Mouse (Mus musculus) neural tube, embryonic 12.5 days (tissue): ENCODE data around the gene Ccdc83. TPM values are rescaled to one million over a fixed set of nuclear protein-coding genes. Genes with fewer than 3 reads are reported as not detected.

Experiments used
- ATAC-seq: fragments of 200-750 bp; cut with Nextera tagmentation; 2 replicates; pipeline ENCODE4 v1.8.0; 2017; ENCODE audit warnings: low read depth, mild to moderate bottlenecking, moderate TSS enrichment, moderate library complexity; ENCODE audit not compliant: low FRiP score
- H3K27ac ChIP-seq: fragments of 300-500 bp; sonication (generic); 2 replicates; pipeline ENCODE4 v1.5.1; 2016
- H3K27me3 ChIP-seq: fragments of 300-500 bp; sonication (generic); replicated peaks from 2 replicates; pipeline ENCODE4 v1.6.1; 2016; ENCODE audit warnings: mild to moderate bottlenecking
- H3K36me3 ChIP-seq: fragments of 300-500 bp; sonication (generic); 2 replicates; pipeline ENCODE4 v1.6.1; 2016; ENCODE audit warnings: mild to moderate bottlenecking
- H3K4me1 ChIP-seq: fragments of 300-500 bp; sonication (generic); 2 replicates; pipeline ENCODE4 v1.6.1; 2016
- H3K4me2 ChIP-seq: fragments of 300-500 bp; sonication (generic); replicated peaks from 2 replicates; pipeline ENCODE4 v1.6.1; 2016; ENCODE audit warnings: mild to moderate bottlenecking
- H3K4me3 ChIP-seq: fragments of 300-500 bp; sonication (generic); 2 replicates; pipeline ENCODE4 v1.5.1; 2016
- H3K9ac ChIP-seq: fragments of 300-500 bp; sonication (generic); 2 replicates; pipeline ENCODE4 v1.6.1; 2016; ENCODE audit warnings: mild to moderate bottlenecking
- H3K9me3 ChIP-seq: fragments of 300-500 bp; sonication (generic); 2 replicates; pipeline ENCODE4 v1.6.1; 2016; ENCODE audit warnings: mild to moderate bottlenecking
- WGBS: fragments of 180-500 bp; shearing (Covaris S2); methylation state at CpG from one replicate; pipeline ENCODE4 v1.1.7; 2016; 5-methylcytosine and 5-hydroxymethylcytosine counted together
- polyA plus RNA-seq: library from polyadenylated mRNA; unstranded; fragments of >200 nt; fragmentation: Nextera tagmentation; extraction: Ambion mirVana; gene quantifications from 2 replicates; pipeline ENCODE4 v1.2.1, GENCODE M21; 2016

Ccdc83 gene
- polyA plus RNA-seq, 1 experiment from 2014 or later, result not detected

- Histone ChIP-seq H3K27me3 (no peaks in the 10 kb centered on the region), H3K27ac (no peak overlapping the region), H3K4me1 (no peaks in the 10 kb centered on the region), H3K36me3 (peaks cover 12% of the 10 kb centered on the region), H3K4me2 (no peak overlapping the region), H3K9ac (no peak overlapping the region), H3K9me3 (no peaks in the 10 kb centered on the region), H3K4me3 (no peak overlapping the region)
- no peak for ATAC-seq
- 78% methylated on average over 2 of the region's 2 CpGs for WGBS
These were observed 63.6 kb downstream of the Ccdc83 start for GRCm38 (mm10) chr7:90201877-90202465.

GRCm38 (mm10) chr7:90200251-90200650 is 65.3 kb downstream of the Ccdc83 start:
- WGBS, result 95% methylated on average over 5 of the region's 5 CpGs
- Histone ChIP-seq H3K4me3 (no peak overlapping the region), H3K27ac (no peak overlapping the region), H3K27me3 (no peaks in the 10 kb centered on the region), H3K9ac (no peak overlapping the region), H3K9me3 (no peaks in the 10 kb centered on the region), H3K4me2 (no peak overlapping the region), H3K36me3 (peaks cover 14% of the 10 kb centered on the region), H3K4me1 (no peaks in the 10 kb centered on the region)
- ATAC-seq, result no peak

- Histone ChIP-seq H3K9me3 (no peaks in the 10 kb centered on the region), H3K27ac (no peak overlapping the region), H3K4me3 (no peak overlapping the region), H3K4me2 (no peak overlapping the region), H3K27me3 (no peaks in the 10 kb centered on the region), H3K9ac (no peak overlapping the region), H3K4me1 (no peaks in the 10 kb centered on the region), H3K36me3 (peaks cover 25% of the 10 kb centered on the region)
- ATAC-seq, result no peak
- WGBS, result 95% methylated on average over 1 of the region's 1 CpGs
These were observed 84.9 kb downstream of the Ccdc83 start for GRCm38 (mm10) chr7:90180635-90181034.

GRCm38 (mm10) chr7:90175576-90175975 is 90.0 kb downstream of the Ccdc83 start:
- Histone ChIP-seq H3K4me3 (no peak overlapping the region), H3K36me3 (peaks cover 40% of the 10 kb centered on the region), H3K27me3 (no peaks in the 10 kb centered on the region), H3K9ac (no peak overlapping the region), H3K4me2 (no peak overlapping the region), H3K4me1 (no peaks in the 10 kb centered on the region), H3K9me3 (no peaks in the 10 kb centered on the region), H3K27ac (no peak overlapping the region)
- WGBS, result 94% methylated on average over 2 of the region's 2 CpGs
- ATAC-seq, result no peak

Other genes starting within 250 kb of the Ccdc83 start
- gene Picalm, start 135.6 kb downstream of the Ccdc83 start, polyA plus RNA-seq, result 44.2 and 45.5 TPM in 2 replicates
- 5.8 and 5.9 TPM in 2 replicates for gene Sytl2, start 36.5 kb upstream of the Ccdc83 start, polyA plus RNA-seq
- gene Ccdc89, start 160.8 kb upstream of the Ccdc83 start, polyA plus RNA-seq, result 2.0 and 2.2 TPM in 2 replicates
- 57.6 and 64.9 TPM in 2 replicates for gene Crebzf, start 177.0 kb upstream of the Ccdc83 start, polyA plus RNA-seq
- gene Tmem126a, start 191.5 kb upstream of the Ccdc83 start, polyA plus RNA-seq, result 109 and 111 TPM in 2 replicates
- gene Tmem126b, start 210.2 kb upstream of the Ccdc83 start, polyA plus RNA-seq, result 41.4 and 43.2 TPM in 2 replicates
- 8.0 and 8.1 TPM in 2 replicates for gene Dlg2, start 210.9 kb upstream of the Ccdc83 start, polyA plus RNA-seq